Mouse (Mus musculus): Measurements from ENCODE around the gene Vmn1r204.
"Not testable (repeated sequence)": the region's sequence is repeated elsewhere in the genome, so short reads cannot be mapped to it uniquely, and the experiment has no call there.

Gene Vmn1r204

DNA sequence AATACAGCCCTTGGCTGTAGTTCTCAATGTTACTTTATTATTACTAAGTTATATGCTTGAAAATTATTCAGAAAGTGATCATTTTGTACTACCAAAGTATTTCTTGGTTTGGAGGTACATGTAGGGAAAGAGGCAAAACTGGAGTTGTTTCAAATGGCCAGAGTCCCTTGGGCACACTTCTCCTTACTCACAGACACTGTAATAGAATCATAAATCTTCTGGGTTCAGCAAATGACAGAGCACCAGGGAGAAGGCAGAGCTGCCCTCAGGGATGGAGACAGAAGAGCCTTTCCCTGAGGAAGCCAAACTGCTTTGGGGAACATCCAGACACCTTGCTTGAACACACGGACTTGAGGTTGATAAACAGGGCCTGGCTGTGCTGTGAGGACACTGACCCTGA lies at the start of gene Vmn1r204:
Vmn1r204 (plus strand) TSS at position 301 of the 400 bp plus-strand sequence.
- DNase-seq: not testable (repeated sequence)

DNA sequence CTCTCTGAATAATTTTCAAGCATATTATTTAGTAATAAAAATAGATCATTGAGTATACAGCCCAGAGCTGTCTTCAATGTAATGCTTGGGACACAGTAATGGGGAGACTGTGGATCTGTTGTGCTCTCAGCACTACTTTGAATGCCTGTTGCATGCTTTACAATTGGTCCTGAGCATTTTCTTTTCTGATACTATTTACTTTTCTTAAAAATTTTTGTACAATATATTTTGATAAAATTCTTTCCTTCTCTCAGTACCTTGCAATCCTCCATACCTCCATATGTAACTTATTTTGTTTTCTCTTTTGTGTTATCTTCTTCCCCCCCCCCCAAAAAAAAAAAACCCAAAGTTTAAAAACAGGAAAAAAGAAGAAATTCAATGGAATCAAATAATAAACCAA lies 47.7 kb upstream of the Vmn1r204 start, which contains the start of gene Vmn1r202:
Vmn1r202 (minus strand) TSS at position 101 of the 400 bp plus-strand sequence.
- DNase-seq: no peak

DNA sequence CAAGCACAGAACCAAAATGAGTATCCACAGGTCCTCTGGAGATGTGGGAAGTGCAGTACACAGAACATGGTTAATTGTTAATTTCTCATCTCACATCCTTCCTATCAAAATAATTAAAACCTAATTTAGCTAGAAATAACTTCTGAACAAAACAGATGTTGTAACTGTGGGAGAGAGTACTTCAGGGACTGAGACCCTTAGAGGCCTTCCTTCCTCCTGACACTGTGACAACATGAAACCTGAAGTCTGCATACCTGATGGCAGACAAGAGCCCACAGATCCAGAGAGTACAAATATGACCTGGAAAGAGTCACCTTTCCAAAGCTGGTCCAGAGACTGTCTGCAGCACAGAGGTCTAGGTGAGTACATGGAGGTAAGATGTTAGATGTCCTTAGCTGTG lies 35.2 kb upstream of the Vmn1r204 start, which contains the start of gene Vmn1r203:
Vmn1r203 (plus strand) TSS at position 301 of the 400 bp plus-strand sequence.
- no peak for DNase-seq

DNA sequence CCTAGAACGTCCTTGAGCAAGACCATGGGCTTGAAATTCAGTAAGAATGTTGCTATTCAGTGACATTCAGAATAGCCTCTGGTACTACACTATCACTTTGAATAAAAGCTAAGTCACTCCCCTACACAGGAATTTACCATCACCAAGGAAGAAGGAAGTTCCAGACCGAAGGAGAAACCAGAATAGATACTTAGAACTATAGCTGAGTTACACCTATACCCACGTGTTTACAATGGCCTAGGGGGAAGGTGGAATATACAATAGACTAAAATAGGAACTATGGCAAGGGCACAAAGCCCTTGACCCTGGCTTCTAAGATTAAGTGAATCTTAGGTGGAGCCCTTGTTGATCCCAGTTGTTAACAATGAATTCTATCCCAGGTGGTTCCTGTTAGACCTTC lies 21.9 kb downstream of the Vmn1r204 start:
- DNase-seq: not testable (repeated sequence)

DNA sequence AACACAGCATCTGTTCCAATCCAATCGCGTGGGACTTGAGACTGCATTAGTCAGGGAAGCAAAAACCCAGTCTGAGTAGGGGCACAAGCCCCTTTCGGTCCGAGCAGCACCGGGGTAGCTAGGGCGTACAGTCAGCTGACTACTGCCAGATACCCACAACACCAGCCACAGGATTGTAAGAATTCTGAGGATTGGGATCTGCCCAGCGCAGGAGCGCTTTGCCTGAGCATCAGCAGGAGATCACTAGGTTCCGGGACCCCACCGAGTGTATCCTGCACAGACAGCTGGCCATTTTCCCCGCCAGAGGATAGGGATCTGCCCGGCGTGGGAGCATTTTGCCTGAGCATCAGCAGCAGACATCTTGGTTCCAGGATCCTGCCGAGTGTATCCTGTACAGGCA lies 30.3 kb downstream of the Vmn1r204 start:
- not testable (repeated sequence) for DNase-seq

DNA sequence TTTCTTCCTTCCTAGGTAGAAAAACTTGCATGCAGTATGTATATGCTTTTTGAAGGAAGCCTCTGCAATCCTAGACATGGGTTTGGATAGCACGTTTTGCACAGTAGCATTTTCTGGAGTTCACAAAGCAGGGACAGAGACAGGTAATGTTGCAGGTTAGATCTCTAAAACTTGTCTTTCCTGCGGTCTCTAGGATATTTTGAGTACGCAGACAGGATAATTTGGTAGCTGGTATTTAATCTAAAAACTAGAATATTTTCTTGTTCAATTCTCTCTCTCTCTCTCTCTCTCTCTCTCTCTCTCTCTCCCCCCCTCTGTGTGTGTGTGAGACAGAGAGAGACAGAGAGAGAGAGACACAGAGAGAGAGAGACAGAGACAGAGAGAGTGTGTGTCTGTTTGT lies 39.9 kb downstream of the Vmn1r204 start, which contains the start of gene Vmn1r205:
Vmn1r205 (minus strand) TSS at position 101 of the 400 bp plus-strand sequence.
- no peak for DNase-seq
